Mouse (Mus musculus) liver, embryonic 14.5 days (tissue): ENCODE measurements around the gene Rabgap1l.

Experiments
- CTCF ChIP-seq: IDR thresholded peaks from 2 replicates; pipeline ENCODE4 v1.5.1; 2016; ENCODE audit warnings: antibody characterized with exemption, low read depth, control low read depth
- EP300 ChIP-seq: IDR thresholded peaks from 2 replicates; pipeline ENCODE4 v1.6.1; 2016; ENCODE audit warnings: antibody characterized with exemption, low read depth

GRCm38 (mm10) chr1:160184506-160184905 is 608.5 kb downstream of the Rabgap1l start:
- TF ChIP-seq CTCF, result peak; percentile 47
- no peak for TF ChIP-seq EP300
